Mouse (Mus musculus): ENCODE results near the gene Ghdc. TPM values are rescaled to one million over a fixed set of nuclear protein-coding genes. Genes with fewer than 3 reads are reported as not detected.

Ghdc gene
- total and polyA plus RNA-seq, 3 experiments: 5.7 to 9.2 TPM; not detected in 1

DNA sequence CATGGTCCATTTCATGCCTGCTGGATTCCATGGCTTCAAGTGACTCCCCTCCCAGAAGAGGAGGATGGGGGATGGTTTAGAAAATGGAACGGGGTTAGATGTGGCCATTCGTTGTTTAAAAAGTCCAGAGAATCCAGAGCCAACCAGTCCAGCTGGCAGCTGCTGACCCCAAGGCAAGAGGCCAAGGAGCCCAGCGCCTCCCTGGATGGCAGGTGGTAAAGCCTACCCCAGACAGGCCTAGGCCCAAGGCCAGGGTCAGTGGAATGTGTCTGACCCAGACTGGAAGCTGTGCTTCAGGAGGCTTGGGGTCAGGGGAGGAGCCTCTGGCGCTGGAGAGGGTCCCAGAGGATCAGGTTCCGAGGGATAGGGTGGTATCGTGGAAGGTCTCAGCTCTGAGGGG, 29.4 kb downstream of the Ghdc start:
- Histone ChIP-seq H3K4me1 (ENCODE audit: control insufficient read depth in 1 of 2, insufficient read depth in 2 of 2, low read length in 2 of 2) (peaks cover 0 to 8% of the 10 kb centered on the region in 2 experiments; a peak in 2 of 4 replicates), H3K36me3 (ENCODE audit: control insufficient read depth in 1 of 2, insufficient read depth in 2 of 2, low read length in 2 of 2) (peaks cover 0 to 8% of the 10 kb centered on the region in 2 experiments; a peak in 1 of 4 replicates), H3K27me3 (ENCODE audit: control insufficient read depth in 1 of 2, insufficient read depth in 2 of 2, low read length in 2 of 2) (no peaks in the 10 kb centered on the region), H3K9ac (ENCODE audit: control insufficient read depth, low read depth, low read length, poor library complexity, severe bottlenecking) (no peak overlapping the region), H3K27ac (ENCODE audit: control insufficient read depth, low read depth, low read length) (no peak overlapping the region), H3K79me2 (ENCODE audit: control insufficient read depth, insufficient read depth, low read length, poor library complexity) (peaks cover 14% of the 10 kb centered on the region), H3K4me3 (ENCODE audit: control insufficient read depth in 1 of 2, insufficient read depth in 1 of 2, low read depth in 2 of 2, low read length in 2 of 2) (no peak overlapping the region), H3K9me3 (replicated peaks; ENCODE audit: insufficient read depth, low read length) (no peaks in the 10 kb centered on the region)
- DNase-seq (ENCODE audit: low read depth, low spot score): no peak
- TF ChIP-seq ZNF384 (IDR thresholded peaks at IDR 0.05; ENCODE audit: low read depth, low read length): no peak
- TF ChIP-seq NELFE (IDR thresholded peaks at IDR 0.05; ENCODE audit: low read depth, low read length): no peak
- no peak for TF ChIP-seq POLR2AphosphoS5 (IDR thresholded peaks at IDR 0.05; ENCODE audit: borderline replicate concordance, low read depth, low read length)
- TF ChIP-seq MAZ (IDR thresholded peaks at IDR 0.05; ENCODE audit: low read depth, low read length): no peak
- no peak for TF ChIP-seq BHLHE40 (IDR thresholded peaks at IDR 0.05; ENCODE audit: borderline replicate concordance, low read depth, low read length)
- no peak for TF ChIP-seq JUND (IDR thresholded peaks at IDR 0.05; ENCODE audit: low read depth, low read length)
- TF ChIP-seq CHD1 (IDR thresholded peaks at IDR 0.05; ENCODE audit: low read depth, low read length): no peak
- no peak for TF ChIP-seq ETS1 (IDR thresholded peaks at IDR 0.05; ENCODE audit: low read depth, low read length)
- TF ChIP-seq ELF1 (IDR thresholded peaks at IDR 0.05; ENCODE audit: low read depth, low read length): no peak
- no peak for TF ChIP-seq MEF2A (IDR thresholded peaks at IDR 0.05; ENCODE audit: extremely low read depth, insufficient replicate concordance, low read depth, low read length, poor library complexity, severe bottlenecking)
- TF ChIP-seq SMC3 (IDR thresholded peaks at IDR 0.05; ENCODE audit: low read depth, low read length): no peak
- no peak for TF ChIP-seq KAT2A (conservative IDR thresholded peaks at IDR 0.05; ENCODE audit: low read depth, low read length)
- TF ChIP-seq MAX (IDR thresholded peaks at IDR 0.05; ENCODE audit: low read length): no peak
- no peak for TF ChIP-seq RCOR1 (IDR thresholded peaks at IDR 0.05; ENCODE audit: low read depth, low read length)
- no peak for TF ChIP-seq GATA1 (IDR thresholded peaks at IDR 0.05; ENCODE audit: low read depth, low read length)
- TF ChIP-seq MYB (IDR thresholded peaks at IDR 0.05; ENCODE audit: low read depth, low read length): no peak
- TF ChIP-seq EP300 (IDR thresholded peaks at IDR 0.05; ENCODE audit: low read depth in 1 of 2, low read length in 2 of 2): no peak
- no peak for TF ChIP-seq POLR2AphosphoS2 (IDR thresholded peaks at IDR 0.05; ENCODE audit: low read length)

DNA sequence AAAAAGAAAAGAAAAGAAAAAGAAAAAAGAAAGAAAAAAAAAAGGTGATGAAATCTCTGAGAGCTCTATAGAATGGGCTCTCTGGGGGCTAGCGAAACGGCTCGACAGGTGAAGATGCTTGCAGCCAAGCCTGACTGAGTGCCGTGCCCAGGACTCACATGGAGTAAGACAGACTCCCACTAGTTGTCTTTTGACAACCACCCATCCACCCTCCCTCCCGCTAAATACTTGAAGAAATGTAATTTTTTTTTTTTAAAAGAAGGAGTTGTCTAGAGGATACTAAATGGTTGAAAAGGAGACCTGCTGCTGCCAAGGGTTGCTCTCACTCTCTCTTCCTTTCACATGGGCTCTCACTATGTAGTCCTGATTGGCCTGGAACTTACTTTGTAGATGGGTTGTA, 32.0 kb downstream of the Ghdc start:
- H3K9ac ChIP-seq (ENCODE audit: control insufficient read depth, low read depth, low read length, poor library complexity, severe bottlenecking): peak overlapping the region; percentile 82
- DNase-seq (ENCODE audit: low read depth, low spot score): peak; percentile 52
- H3K9me3 ChIP-seq (replicated peaks; ENCODE audit: insufficient read depth, low read length): no peaks in the 10 kb centered on the region
- peak overlapping the region; percentile 61 to 74 for H3K4me3 ChIP-seq (ENCODE audit: control insufficient read depth in 1 of 2, insufficient read depth in 1 of 2, low read depth in 2 of 2, low read length in 2 of 2)
- H3K36me3 ChIP-seq (ENCODE audit: control insufficient read depth in 1 of 2, insufficient read depth in 2 of 2, low read length in 2 of 2): peaks cover 0 to 20% of the 10 kb centered on the region in 2 experiments; a peak in 3 of 4 replicates
- H3K27ac ChIP-seq (ENCODE audit: control insufficient read depth, low read depth, low read length): peak overlapping the region; percentile 74; the same call in 1 of the 2 replicates
- TF ChIP-seq SMC3 (IDR thresholded peaks at IDR 0.05; ENCODE audit: low read depth, low read length) (0 out of 2 replicates have a peak, but pooled peaks have one; percentile 1), ZNF384 (IDR thresholded peaks at IDR 0.05; ENCODE audit: low read depth, low read length) (peak; percentile 6; the same call in 1 of the 2 replicates), MXI1 (IDR thresholded peaks at IDR 0.05; ENCODE audit: low read depth, low read length) (no peak), MAX (IDR thresholded peaks at IDR 0.05; ENCODE audit: low read length) (peak; percentile 4; the same call in 1 of the 2 replicates), POLR2AphosphoS5 (IDR thresholded peaks at IDR 0.05; ENCODE audit: borderline replicate concordance, low read depth, low read length) (no peak), MAZ (IDR thresholded peaks at IDR 0.05; ENCODE audit: low read depth, low read length) (no peak)
- peaks cover 2 to 21% of the 10 kb centered on the region in 2 experiments; a peak in 3 of 4 replicates for H3K4me1 ChIP-seq (ENCODE audit: control insufficient read depth in 1 of 2, insufficient read depth in 2 of 2, low read length in 2 of 2)
- no peaks in the 10 kb centered on the region for H3K27me3 ChIP-seq (ENCODE audit: control insufficient read depth in 1 of 2, insufficient read depth in 2 of 2, low read length in 2 of 2)
- H3K79me2 ChIP-seq (ENCODE audit: control insufficient read depth, insufficient read depth, low read length, poor library complexity): peaks cover 40% of the 10 kb centered on the region

All from MEL (cell line).